Mouse (Mus musculus) liver, embryonic 14.5 days (tissue): ENCODE measurements around the gene Fcmr.

Experiments
- CTCF ChIP-seq: IDR thresholded peaks from 2 replicates; pipeline ENCODE4 v1.5.1; 2016; ENCODE audit warnings: antibody characterized with exemption, low read depth, control low read depth
- EP300 ChIP-seq: IDR thresholded peaks from 2 replicates; pipeline ENCODE4 v1.6.1; 2016; ENCODE audit warnings: antibody characterized with exemption, low read depth

DNA sequence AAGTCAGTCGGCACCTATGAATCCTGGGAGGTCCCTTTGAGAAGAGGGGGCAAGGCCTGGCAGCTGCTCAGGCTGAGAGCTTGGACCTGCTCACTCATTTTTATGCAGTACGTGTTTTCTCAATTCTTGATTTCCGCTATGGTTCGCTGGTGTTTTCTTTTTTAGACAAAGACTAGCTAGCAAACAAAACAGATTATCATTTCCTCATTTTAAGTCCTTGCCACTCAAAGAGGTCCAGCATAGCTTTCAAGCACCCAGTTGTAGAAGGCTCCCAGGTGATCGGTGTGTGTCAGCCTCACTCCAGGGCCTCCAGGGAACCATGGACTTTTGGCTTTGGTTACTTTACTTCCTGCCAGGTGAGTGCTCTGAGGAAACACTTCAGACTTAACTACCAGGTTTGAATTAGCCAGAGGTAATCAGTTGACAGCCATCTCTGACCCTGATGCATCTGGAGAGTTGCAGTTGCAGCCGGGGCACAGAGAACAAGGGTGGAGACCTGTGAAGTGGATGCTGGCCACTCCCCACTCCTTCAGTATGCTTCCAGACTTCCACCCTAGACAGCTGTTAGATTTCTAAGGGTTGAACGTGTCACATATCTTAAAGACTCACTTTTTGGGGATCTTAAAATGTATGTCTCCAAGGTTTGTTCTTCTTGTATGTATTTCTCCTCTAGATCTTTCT, at the start of gene Fcmr:
- no peak for TF ChIP-seq CTCF
- no peak for TF ChIP-seq EP300
